Mouse (Mus musculus) activated CD4-positive, CD25-positive, alpha-beta regulatory T cell, adult 4 months (primary cell): ENCODE measurements around the gene Sub1. TPM values are rescaled to one million over a fixed set of nuclear protein-coding genes. Genes with fewer than 3 reads are reported as not detected.

Source experiments
- ATAC-seq: one replicate; pipeline ENCODE4 v1.8.0; 2017
- polyA plus RNA-seq, 2 experiments: library from polyadenylated mRNA; unstranded; fragments of 100-300 nt; shearing (Covaris generic); gene quantifications; one replicate each; pipeline ENCODE4 v1.2.1; 2017

The Sub1 gene
- polyA plus RNA-seq, 2 experiments from 2014 or later: 878 to 1,002 TPM

GRCm38 (mm10) chr15:11963791-11964525 is 32.8 kb downstream of the Sub1 start:
- ATAC-seq: no peak

GRCm38 (mm10) chr15:11959716-11960115 is 37.1 kb downstream of the Sub1 start:
- ATAC-seq: no peak

- no peak for ATAC-seq
Measured at GRCm38 (mm10) chr15:11956129-11956528, 40.7 kb downstream of the Sub1 start.

- no peak for ATAC-seq
Measured at GRCm38 (mm10) chr15:11954190-11954589, 42.6 kb downstream of the Sub1 start.

- ATAC-seq: peak; percentile 28
Measured at GRCm38 (mm10) chr15:11952159-11952558, 44.6 kb downstream of the Sub1 start.

- ATAC-seq: no peak
Measured at GRCm38 (mm10) chr15:11951181-11951580, 45.6 kb downstream of the Sub1 start.

- ATAC-seq: no peak
Measured at GRCm38 (mm10) chr15:11950144-11950543, 46.6 kb downstream of the Sub1 start.

GRCm38 (mm10) chr15:11949490-11949889 is 47.3 kb downstream of the Sub1 start:
- ATAC-seq: no peak

- no peak for ATAC-seq
Measured at GRCm38 (mm10) chr15:11940855-11941254, 55.9 kb downstream of the Sub1 start.

Other genes with a start within 250 kb of the Sub1 start
- gene Npr3, start 89.7 kb downstream of the Sub1 start, polyA plus RNA-seq: not detected
- 100 to 1,000 TPM; 168 to 169 TPM for gene Zfr, start 120.8 kb upstream of the Sub1 start, polyA plus RNA-seq
- gene Mtmr12, start 208.0 kb upstream of the Sub1 start, polyA plus RNA-seq: 10 to 100 TPM; 21.0 to 21.2 TPM